Mouse (Mus musculus) liver, embryonic 15.5 days (tissue): ENCODE data around the gene Zfp277. TPM values are rescaled to one million over a fixed set of nuclear protein-coding genes. Genes with fewer than 3 reads are reported as not detected.

Experiments used
- ATAC-seq: fragments of 200-750 bp; cut with Nextera tagmentation; 2 replicates; pipeline ENCODE4 v1.8.0; 2017; ENCODE audit warnings: moderate number of reproducible peaks, mild to moderate bottlenecking, moderate library complexity; ENCODE audit not compliant: insufficient read depth
- H3K27ac ChIP-seq: fragments of 300-500 bp; sonication (generic); replicated peaks from 2 replicates; pipeline ENCODE4 v1.5.1; 2015; ENCODE audit warnings: mild to moderate bottlenecking, inconsistent platforms
- H3K27me3 ChIP-seq: fragments of 300-500 bp; sonication (generic); 2 replicates; pipeline ENCODE4 v1.6.1; 2015; ENCODE audit warnings: mild to moderate bottlenecking, inconsistent platforms
- H3K36me3 ChIP-seq: fragments of 300-500 bp; sonication (generic); replicated peaks from 2 replicates; pipeline ENCODE4 v1.6.1; 2015; ENCODE audit warnings: moderate library complexity, mild to moderate bottlenecking, inconsistent platforms
- H3K4me1 ChIP-seq: fragments of 300-500 bp; sonication (generic); replicated peaks from 2 replicates; pipeline ENCODE4 v1.6.1; 2015; ENCODE audit warnings: inconsistent platforms
- H3K4me2 ChIP-seq: fragments of 300-500 bp; sonication (generic); 2 replicates; pipeline ENCODE4 v1.6.1; 2015; ENCODE audit warnings: moderate library complexity, mild to moderate bottlenecking, inconsistent platforms
- H3K4me3 ChIP-seq: fragments of 300-500 bp; sonication (generic); replicated peaks from 2 replicates; pipeline ENCODE4 v1.5.1; 2015; ENCODE audit warnings: mild to moderate bottlenecking, inconsistent platforms
- H3K9ac ChIP-seq: fragments of 300-500 bp; sonication (generic); 2 replicates; pipeline ENCODE4 v1.6.1; 2015; ENCODE audit warnings: moderate library complexity, mild to moderate bottlenecking, inconsistent platforms
- H3K9me3 ChIP-seq: fragments of 300-500 bp; sonication (generic); replicated peaks from 2 replicates; pipeline ENCODE4 v1.6.1; 2016; ENCODE audit warnings: inconsistent platforms
- WGBS: fragments of 180-500 bp; shearing (Covaris S2); methylation state at CpG from one replicate; pipeline ENCODE4 v1.1.7; 2015; ENCODE audit warnings: mixed read lengths; ENCODE audit not compliant: insufficient replicate concordance; 5-methylcytosine and 5-hydroxymethylcytosine counted together
- polyA plus RNA-seq: library from polyadenylated mRNA; unstranded; fragments of >200 nt; fragmentation: Nextera tagmentation; extraction: Ambion mirVana; gene quantifications from 2 replicates; pipeline ENCODE4 v1.2.1, GENCODE M21; 2015

Zfp277 gene
- polyA plus RNA-seq, 1 experiment from 2014 or later: 6.6 TPM

- H3K4me2 ChIP-seq: no peak overlapping the region
Measured at GRCm38 (mm10) chr12:40280596-40281325, 164.9 kb downstream of the Zfp277 start.

GRCm38 (mm10) chr12:40277581-40277980 is 168.1 kb downstream of the Zfp277 start:
- Histone ChIP-seq H3K9me3 (no peaks in the 10 kb centered on the region), H3K4me1 (no peaks in the 10 kb centered on the region), H3K4me2 (no peak overlapping the region), H3K27ac (no peak overlapping the region), H3K27me3 (no peaks in the 10 kb centered on the region), H3K9ac (no peak overlapping the region), H3K36me3 (no peaks in the 10 kb centered on the region), H3K4me3 (no peak overlapping the region)
- 38% methylated on average over 3 of the region's 3 CpGs for WGBS
- no peak for ATAC-seq

More at GRCm38 (mm10) chr12:40280596-40281325, 164.9 kb downstream of the Zfp277 start:
- H3K36me3 ChIP-seq: no peaks in the 10 kb centered on the region
- no peak overlapping the region for H3K4me3 ChIP-seq
- ATAC-seq: no peak
- H3K9me3 ChIP-seq: no peaks in the 10 kb centered on the region
- H3K9ac ChIP-seq: no peak overlapping the region
- no peak overlapping the region for H3K27ac ChIP-seq
- WGBS: 68% methylated on average over 4 of the region's 4 CpGs
- no peaks in the 10 kb centered on the region for H3K4me1 ChIP-seq
- H3K27me3 ChIP-seq: no peaks in the 10 kb centered on the region

- ATAC-seq: no peak
- Histone ChIP-seq H3K27ac (no peak overlapping the region), H3K9me3 (no peaks in the 10 kb centered on the region), H3K36me3 (no peaks in the 10 kb centered on the region), H3K4me2 (no peak overlapping the region), H3K9ac (no peak overlapping the region), H3K4me1 (no peaks in the 10 kb centered on the region), H3K27me3 (no peaks in the 10 kb centered on the region), H3K4me3 (no peak overlapping the region)
Measured at GRCm38 (mm10) chr12:40274931-40275330, 170.8 kb downstream of the Zfp277 start.

DNA sequence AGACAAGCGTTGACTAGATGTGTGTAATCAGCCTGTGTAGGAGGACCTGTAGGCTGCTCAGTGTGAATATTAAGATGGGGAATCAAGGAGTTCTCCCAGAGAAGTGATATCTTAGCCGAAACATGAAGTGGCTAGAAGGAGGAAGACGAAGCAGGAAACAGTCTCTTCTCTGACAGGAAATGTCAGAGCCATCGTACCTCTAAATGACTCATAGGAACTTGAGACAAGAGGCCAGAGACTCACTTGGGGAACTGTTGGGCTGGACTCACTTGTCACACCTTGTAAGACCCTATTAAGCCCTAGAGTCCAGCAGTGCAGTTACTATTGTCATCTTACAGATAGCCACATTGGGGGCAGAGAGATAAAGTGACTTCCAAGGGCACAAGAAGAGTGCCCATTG is 172.4 kb downstream of the Zfp277 start:
- no peak overlapping the region for H3K4me2 ChIP-seq
- WGBS: 32% methylated on average over 4 of the region's 4 CpGs
- H3K27ac ChIP-seq: no peak overlapping the region
- no peak overlapping the region for H3K9ac ChIP-seq
- H3K27me3 ChIP-seq: no peaks in the 10 kb centered on the region
- no peaks in the 10 kb centered on the region for H3K9me3 ChIP-seq
- H3K36me3 ChIP-seq: no peaks in the 10 kb centered on the region
- no peak for ATAC-seq
- H3K4me3 ChIP-seq: no peak overlapping the region
- no peaks in the 10 kb centered on the region for H3K4me1 ChIP-seq

DNA sequence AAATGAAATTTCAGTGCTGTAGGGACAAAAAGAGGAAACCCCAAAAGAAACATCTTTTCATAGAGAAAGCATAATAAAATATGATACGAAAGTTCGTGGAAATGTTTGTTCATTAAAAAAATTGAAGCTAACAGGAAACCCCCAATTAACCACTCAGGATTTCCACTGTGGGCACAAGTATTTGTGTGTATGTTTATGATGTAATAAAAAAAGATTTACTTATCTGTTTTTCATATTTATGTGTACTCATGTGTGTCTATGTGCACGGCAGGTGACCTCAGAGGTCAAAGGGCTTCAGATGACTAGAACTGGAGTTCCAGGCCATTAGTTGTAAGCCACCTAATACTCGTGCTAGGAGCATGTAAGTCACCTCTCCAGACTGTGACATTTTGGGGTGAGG is 173.0 kb downstream of the Zfp277 start:
- Histone ChIP-seq H3K9ac (no peak overlapping the region), H3K4me3 (no peak overlapping the region), H3K9me3 (no peaks in the 10 kb centered on the region), H3K36me3 (no peaks in the 10 kb centered on the region), H3K27ac (no peak overlapping the region), H3K4me2 (no peak overlapping the region), H3K27me3 (no peaks in the 10 kb centered on the region), H3K4me1 (no peaks in the 10 kb centered on the region)
- ATAC-seq: no peak
- WGBS: 63% methylated on average over 4 of the region's 4 CpGs

DNA sequence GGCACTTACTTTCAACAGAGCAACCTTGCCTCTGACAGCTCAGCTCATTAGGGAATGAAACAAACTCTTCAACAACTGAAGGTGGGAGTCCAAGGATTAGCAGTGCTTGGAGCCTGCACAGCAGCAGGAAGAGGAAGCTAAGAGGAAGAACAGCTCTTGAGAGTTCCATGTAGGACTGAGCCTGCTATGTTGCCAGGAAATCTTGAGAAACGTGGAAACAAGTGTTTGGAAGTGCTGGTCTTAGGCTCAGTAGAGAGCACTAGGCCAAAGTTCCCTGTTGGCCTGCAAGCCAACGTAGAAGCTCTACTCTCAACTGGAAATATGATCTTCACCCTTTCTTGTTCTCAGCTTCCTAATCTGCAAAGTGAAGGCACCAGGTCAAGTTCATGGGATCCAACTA is 177.4 kb downstream of the Zfp277 start:
- H3K36me3 ChIP-seq: no peaks in the 10 kb centered on the region
- no peak for ATAC-seq
- H3K4me3 ChIP-seq: no peak overlapping the region
- H3K4me2 ChIP-seq: no peak overlapping the region
- H3K27ac ChIP-seq: no peak overlapping the region
- no peaks in the 10 kb centered on the region for H3K4me1 ChIP-seq
- H3K9me3 ChIP-seq: no peaks in the 10 kb centered on the region
- no peak overlapping the region for H3K9ac ChIP-seq
- 45% methylated on average over 2 of the region's 2 CpGs for WGBS
- no peaks in the 10 kb centered on the region for H3K27me3 ChIP-seq

Other genes with a start within 250 kb of the Zfp277 start
- 0.09 TPM in 1 of 2 replicates, not detected in the other for gene Lsmem1, start 246.4 kb downstream of the Zfp277 start, polyA plus RNA-seq
- 38.4 and 43.8 TPM in 2 replicates for gene Ifrd1, start 197.4 kb downstream of the Zfp277 start, polyA plus RNA-seq
- 0.89 and 0.94 TPM in 2 replicates for gene Dock4, start 50 bp upstream of the Zfp277 start, polyA plus RNA-seq